In genomic region chr12:27597878-27598277, GRCm38 (mm10) we compare ENCODE assay signal across 16 mouse cellular contexts.
DNase-seq lines count a peak whose midpoint lies in the region; ATAC-seq lines count a peak whose summit lies in the region.
"Had no signal": no experiment of that assay in that cellular context is flagged by ENCODE, and none has a peak within 500 bp of the region (broad histone marks: within the 10 kb centered on the region; RNA-seq: fewer than 3 reads in every experiment).

No protein-coding gene starts in this region.

- 41% methylated on average over 7 of the region's 7 CpGs for WGBS in embryonic facial prominence, embryonic 10.5 days
- 26% methylated on average over 7 of the region's 7 CpGs for WGBS in forebrain, embryonic 14.5 days
- 28% methylated on average over 7 of the region's 7 CpGs for WGBS in midbrain, embryonic 14.5 days
- WGBS in hindbrain, embryonic 12.5 days, result 63% methylated on average over 7 of the region's 7 CpGs

- H3K4me3 ChIP-seq in embryonic facial prominence, embryonic 10.5 days, result no peak overlapping the region
- no peak overlapping the region for H3K4me3 ChIP-seq in forebrain, embryonic 14.5 days (ENCODE audit: low read depth, low read length)
- no peak overlapping the region for H3K4me3 ChIP-seq in midbrain, embryonic 14.5 days (replicated peaks; ENCODE audit: low read depth, low read length)
- H3K4me3 ChIP-seq in hindbrain, embryonic 12.5 days, result no peak overlapping the region

- no peaks in the 10 kb centered on the region for H3K9me3 ChIP-seq in embryonic facial prominence, embryonic 10.5 days
- no peaks in the 10 kb centered on the region for H3K9me3 ChIP-seq in forebrain, embryonic 14.5 days (replicated peaks; ENCODE audit: control insufficient read depth, low read length)
- no peaks in the 10 kb centered on the region for H3K9me3 ChIP-seq in midbrain, embryonic 14.5 days (ENCODE audit: control insufficient read depth, low read length)
- no peaks in the 10 kb centered on the region for H3K9me3 ChIP-seq in hindbrain, embryonic 12.5 days (replicated peaks)

- ATAC-seq in forebrain, embryonic 14.5 days, result peak; percentile 42
- ATAC-seq in midbrain, embryonic 14.5 days (ENCODE audit: low FRiP score, low TSS enrichment), result no peak
- ATAC-seq in hindbrain, embryonic 12.5 days (ENCODE audit: low FRiP score), result no peak
- ATAC-seq: activated CD4-positive, CD25-positive, alpha-beta regulatory T cell, adult 4 months; intestine, postnatal 0 days; lung, postnatal 0 days had no signal

- DNase-seq in embryo, embryonic 10.5 days (ENCODE audit: low spot score), result peak; percentile 34
- DNase-seq in embryo, embryonic 10 days (ENCODE audit: low spot score), result no peak
- peak; percentile 49 for DNase-seq in embryonic facial prominence, embryonic 10.5 days (ENCODE audit: low spot score)
- DNase-seq in forebrain, embryonic 14.5 days (ENCODE audit: low spot score), result peak; percentile 64
- DNase-seq in midbrain, embryonic 14.5 days, result peak; percentile 67
- no peak for DNase-seq in testis, postnatal 10 days (ENCODE audit: low spot score)
- no peak for DNase-seq in left cerebral cortex, adult 8-10 months (ENCODE audit: low spot score in 2 of 2)
- DNase-seq: adrenal gland, postnatal 36 days; heart, adult 11 months; kidney, postnatal 10 days had no signal

- peaks cover 30% of the 10 kb centered on the region for H3K4me1 ChIP-seq in embryonic facial prominence, embryonic 10.5 days
- H3K4me1 ChIP-seq in forebrain, embryonic 14.5 days (ENCODE audit: control insufficient read depth, insufficient read depth, low read length), result peaks cover 10% of the 10 kb centered on the region
- no peaks in the 10 kb centered on the region for H3K4me1 ChIP-seq in midbrain, embryonic 14.5 days (ENCODE audit: control insufficient read depth, insufficient read depth, low read length)
- H3K4me1 ChIP-seq in hindbrain, embryonic 12.5 days, result peaks cover 12% of the 10 kb centered on the region

- H3K27ac ChIP-seq in embryonic facial prominence, embryonic 10.5 days (replicated peaks), result peak overlapping the region; percentile 75
- H3K27ac ChIP-seq in forebrain, embryonic 14.5 days (ENCODE audit: low read depth, low read length), result peak overlapping the region; percentile 55; the same call in 1 of the 2 replicates
- peak overlapping the region; percentile 26 for H3K27ac ChIP-seq in midbrain, embryonic 14.5 days (replicated peaks; ENCODE audit: low read depth, low read length)
- H3K27ac ChIP-seq in hindbrain, embryonic 12.5 days, result no peak overlapping the region
- H3K27ac ChIP-seq: hindbrain, embryonic 14.5 days; liver, embryonic 14.5 days had no signal

- no peak overlapping the region; the same call in 1 of the 2 replicates for H3K4me2 ChIP-seq in forebrain, embryonic 14.5 days (ENCODE audit: low read length)
- no peak overlapping the region for H3K4me2 ChIP-seq in midbrain, embryonic 14.5 days (ENCODE audit: low read length)
- no peak overlapping the region for H3K4me2 ChIP-seq in hindbrain, embryonic 12.5 days (replicated peaks)
- H3K4me2 ChIP-seq: hindbrain, embryonic 14.5 days had no signal

- H3K27me3 ChIP-seq in embryonic facial prominence, embryonic 10.5 days (replicated peaks; ENCODE audit: low read depth, poor library complexity, severe bottlenecking), result no peaks in the 10 kb centered on the region
- H3K27me3 ChIP-seq in forebrain, embryonic 14.5 days (replicated peaks; ENCODE audit: control insufficient read depth, insufficient read depth, low read length), result no peaks in the 10 kb centered on the region
- H3K27me3 ChIP-seq in midbrain, embryonic 14.5 days (ENCODE audit: control insufficient read depth, insufficient read depth, low read length), result no peaks in the 10 kb centered on the region
- no peaks in the 10 kb centered on the region for H3K27me3 ChIP-seq in hindbrain, embryonic 12.5 days

- peak overlapping the region; percentile 17; the same call in 1 of the 2 replicates for H3K9ac ChIP-seq in forebrain, embryonic 14.5 days (ENCODE audit: low read length)
- no peak overlapping the region for H3K9ac ChIP-seq in midbrain, embryonic 14.5 days (replicated peaks; ENCODE audit: low read length)
- no peak overlapping the region for H3K9ac ChIP-seq in hindbrain, embryonic 12.5 days
- H3K9ac ChIP-seq: hindbrain, embryonic 14.5 days; liver, embryonic 14.5 days had no signal

- no peaks in the 10 kb centered on the region for H3K36me3 ChIP-seq in embryonic facial prominence, embryonic 10.5 days (replicated peaks)
- H3K36me3 ChIP-seq in forebrain, embryonic 14.5 days (ENCODE audit: control insufficient read depth, insufficient read depth, low read length), result no peaks in the 10 kb centered on the region
- no peaks in the 10 kb centered on the region for H3K36me3 ChIP-seq in midbrain, embryonic 14.5 days (ENCODE audit: control insufficient read depth, insufficient read depth, low read length)
- no peaks in the 10 kb centered on the region for H3K36me3 ChIP-seq in hindbrain, embryonic 12.5 days

Comparison
In these comparisons a context has a peak if more than half of its experiments do, and no peak if none do; other contexts are left out.
1. DNase-seq: peak in embryo, embryonic 10.5 days (single experiment), embryonic facial prominence, embryonic 10.5 days (single experiment), forebrain, embryonic 14.5 days (single experiment) and midbrain, embryonic 14.5 days (single experiment); none in embryo, embryonic 10 days (single experiment), testis, postnatal 10 days (single experiment) and left cerebral cortex, adult 8-10 months (0 of 2).